Mouse (Mus musculus): ENCODE measurements around the gene Smyd3.

Gene Smyd3

GRCm38 (mm10) chr1:179517713-179518465, at the start of gene Smyd3:
TSS of gene Smyd3 (minus strand) at chr1:179518041.
- peak; percentile 84 to 88 for DNase-seq

- DNase-seq = no peak
Measured at GRCm38 (mm10) chr1:179567558-179567957, 49.7 kb upstream of the Smyd3 start.

GRCm38 (mm10) chr1:179563926-179564325, 46.1 kb upstream of the Smyd3 start:
- DNase-seq = peak in 1 of 2 experiments; percentile 47

- DNase-seq = no peak
Measured at GRCm38 (mm10) chr1:179563211-179563610, 45.4 kb upstream of the Smyd3 start.

- no peak for DNase-seq
Measured at GRCm38 (mm10) chr1:179560845-179561430, 43.1 kb upstream of the Smyd3 start.

GRCm38 (mm10) chr1:179559446-179560194, 41.8 kb upstream of the Smyd3 start:
- DNase-seq = no peak

- DNase-seq = peak in 1 of 2 experiments; percentile 57
Measured at GRCm38 (mm10) chr1:179556921-179557320, 39.1 kb upstream of the Smyd3 start.

GRCm38 (mm10) chr1:179553949-179554347, 36.1 kb upstream of the Smyd3 start:
- no peak for DNase-seq

- DNase-seq = no peak
Measured at GRCm38 (mm10) chr1:179553197-179553948, 35.5 kb upstream of the Smyd3 start.

- peak; percentile 19 to 70 for DNase-seq
Measured at GRCm38 (mm10) chr1:179552751-179553150, 34.9 kb upstream of the Smyd3 start.

- DNase-seq = no peak
Measured at GRCm38 (mm10) chr1:179551921-179552320, 34.1 kb upstream of the Smyd3 start.

GRCm38 (mm10) chr1:179551336-179551735, 33.5 kb upstream of the Smyd3 start:
- no peak for DNase-seq

- no peak for DNase-seq
Measured at GRCm38 (mm10) chr1:179548996-179549752, 31.3 kb upstream of the Smyd3 start.

GRCm38 (mm10) chr1:179548220-179548619, 30.4 kb upstream of the Smyd3 start:
- no peak for DNase-seq

GRCm38 (mm10) chr1:179547176-179547575, 29.3 kb upstream of the Smyd3 start:
- DNase-seq = no peak

GRCm38 (mm10) chr1:179546551-179546917, 28.7 kb upstream of the Smyd3 start:
- DNase-seq = no peak

- DNase-seq = peak; percentile 98 to 99
Measured at GRCm38 (mm10) chr1:179545768-179546550, 28.1 kb upstream of the Smyd3 start, which contains the start of the genes Tfb2m and Cnst. TSS of gene Tfb2m (minus strand) at chr1:179546267. TSS of gene Cnst (plus strand) at chr1:179546370.

- no peak for DNase-seq
Measured at GRCm38 (mm10) chr1:179541502-179541901, 23.7 kb upstream of the Smyd3 start.

- no peak for DNase-seq
Measured at GRCm38 (mm10) chr1:179539887-179540286, 22.0 kb upstream of the Smyd3 start.

GRCm38 (mm10) chr1:179539054-179539453, 21.2 kb upstream of the Smyd3 start:
- DNase-seq = no peak

GRCm38 (mm10) chr1:179519901-179520300, 2.1 kb upstream of the Smyd3 start:
- no peak for DNase-seq

Data from lung, postnatal 4 days (tissue).